Mouse (Mus musculus) c-Kit-negative CD71-positive TER-119-positive erythroid progenitor cells, embryonic 14.5 days (primary cell): Measurements from ENCODE around the gene Iqcg.

Experiments used
- DNase-seq: peaks from one replicate; pipeline ENCODE4 v3.0.0-alpha.2; 2013; ENCODE audit warnings: low read depth, low spot score

Gene Iqcg

DNA sequence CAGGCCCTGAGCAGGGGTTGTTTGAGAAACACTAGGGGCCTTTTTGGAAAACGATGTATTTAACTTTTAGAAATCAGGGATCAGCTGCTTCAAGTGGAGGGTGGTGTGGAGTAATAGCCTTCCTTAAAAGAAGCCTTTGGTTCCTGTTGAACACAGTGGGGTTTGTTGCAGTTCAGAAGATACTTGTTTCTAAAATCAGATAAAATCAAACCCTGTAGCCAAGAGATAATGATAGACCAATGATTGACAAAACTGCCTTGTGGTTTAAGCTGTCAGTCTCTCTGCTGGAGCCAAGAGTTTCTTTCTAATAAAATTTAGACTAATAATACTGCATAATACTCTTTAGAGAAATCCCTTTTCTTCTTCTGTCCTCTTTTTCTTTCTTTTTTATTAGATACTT lies 75.8 kb downstream of the Iqcg start:
- no peak for DNase-seq

DNA sequence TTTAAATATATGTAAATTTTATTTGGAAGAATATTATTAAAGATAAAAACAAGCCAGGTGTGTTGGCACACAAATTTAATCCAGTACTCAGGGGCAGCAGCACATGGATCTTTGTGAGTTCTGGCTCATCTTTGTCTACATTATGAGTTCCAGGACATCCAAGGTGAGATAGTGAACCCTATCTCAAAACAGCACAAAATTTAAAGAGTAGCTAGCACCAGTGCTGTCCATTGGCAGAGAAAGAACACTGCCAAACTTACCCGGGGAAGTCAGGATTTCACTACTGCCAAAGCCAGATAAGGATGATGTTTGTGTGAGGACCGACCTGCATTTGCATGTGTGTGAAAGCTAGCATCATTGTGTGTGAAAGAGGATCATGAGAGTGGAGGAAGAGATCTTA lies 83.0 kb downstream of the Iqcg start:
- DNase-seq, result no peak

DNA sequence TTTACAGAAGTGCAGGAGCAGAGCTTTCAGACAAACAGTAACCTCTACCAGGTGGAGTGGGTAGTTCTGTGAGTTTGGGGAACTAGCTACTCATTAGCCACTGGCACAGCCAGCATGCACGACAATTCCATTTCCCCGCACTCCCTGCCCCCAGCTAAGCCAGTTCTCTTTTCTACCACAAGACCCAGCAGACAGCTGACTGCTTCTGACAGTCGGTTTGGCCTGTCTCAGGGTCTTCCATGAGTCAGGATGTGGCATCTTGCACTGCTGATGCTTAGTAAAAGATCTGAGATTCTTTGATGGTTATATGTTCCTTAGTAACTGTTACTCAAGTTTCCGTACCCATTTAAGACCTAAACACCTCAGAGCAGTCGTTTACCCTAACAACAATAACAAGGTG lies 83.5 kb downstream of the Iqcg start:
- no peak for DNase-seq
